Mouse (Mus musculus): ENCODE results near the gene Wasf1.

Gene Wasf1

DNA sequence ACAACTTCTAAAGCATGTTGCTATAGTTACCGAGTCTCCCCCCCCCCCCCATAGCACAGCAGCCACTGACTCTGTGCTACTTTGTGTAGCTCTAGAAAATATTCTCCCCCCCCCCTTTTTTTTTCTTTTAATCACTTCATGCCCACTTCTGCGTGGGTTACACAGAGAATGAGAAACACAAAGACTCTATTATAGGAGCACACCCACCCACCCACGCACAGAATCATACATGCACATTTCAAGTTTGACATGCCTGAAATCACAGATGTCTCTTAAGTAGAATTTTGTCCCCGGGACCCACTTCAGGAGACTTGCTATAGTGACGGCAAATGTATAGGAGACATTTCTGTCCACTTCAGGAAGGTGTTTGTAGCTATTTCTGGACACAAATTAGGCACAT is 88.0 kb downstream of the Wasf1 start:
- CTCF ChIA-PET = no interaction called here

DNA sequence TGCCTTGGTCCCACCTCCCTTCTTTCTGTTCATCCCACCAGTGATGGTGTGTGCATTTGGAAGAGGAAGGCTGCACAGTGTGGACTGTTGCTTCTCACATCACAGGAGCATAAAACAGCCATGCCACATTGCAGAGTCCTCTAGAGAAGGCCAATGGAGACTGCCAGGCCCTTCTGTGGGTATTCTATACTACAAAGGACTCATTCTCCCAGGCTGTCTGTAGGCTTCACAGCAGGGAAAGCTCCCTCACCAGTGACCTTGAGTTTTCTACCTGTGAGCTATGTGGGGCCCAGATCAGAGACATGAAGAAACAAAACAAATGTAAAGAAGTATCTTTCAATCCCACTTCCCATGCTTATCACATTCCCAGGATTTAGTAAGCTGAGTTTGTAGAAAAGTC is 100.5 kb downstream of the Wasf1 start:
- CTCF ChIA-PET = no interaction called here

DNA sequence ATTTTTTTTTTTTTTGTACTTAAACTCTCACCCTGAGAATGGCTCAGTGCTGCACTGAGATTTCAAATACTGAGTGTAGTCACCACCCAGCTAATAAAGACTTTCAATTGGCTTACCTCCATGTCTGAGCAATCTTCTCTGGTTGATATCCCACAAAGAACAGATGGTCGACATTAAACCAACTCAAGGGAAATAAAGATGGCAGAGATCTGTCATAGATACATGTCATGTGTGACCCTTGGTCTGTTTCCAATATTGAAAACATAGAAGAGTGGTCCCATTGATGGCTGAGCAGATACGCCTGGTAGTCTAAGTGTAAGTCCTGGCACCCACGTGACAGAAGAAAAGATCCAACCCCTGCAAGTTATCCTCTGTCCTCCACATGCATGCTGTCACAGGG is 101.3 kb downstream of the Wasf1 start:
- CTCF ChIA-PET = no interaction called here

DNA sequence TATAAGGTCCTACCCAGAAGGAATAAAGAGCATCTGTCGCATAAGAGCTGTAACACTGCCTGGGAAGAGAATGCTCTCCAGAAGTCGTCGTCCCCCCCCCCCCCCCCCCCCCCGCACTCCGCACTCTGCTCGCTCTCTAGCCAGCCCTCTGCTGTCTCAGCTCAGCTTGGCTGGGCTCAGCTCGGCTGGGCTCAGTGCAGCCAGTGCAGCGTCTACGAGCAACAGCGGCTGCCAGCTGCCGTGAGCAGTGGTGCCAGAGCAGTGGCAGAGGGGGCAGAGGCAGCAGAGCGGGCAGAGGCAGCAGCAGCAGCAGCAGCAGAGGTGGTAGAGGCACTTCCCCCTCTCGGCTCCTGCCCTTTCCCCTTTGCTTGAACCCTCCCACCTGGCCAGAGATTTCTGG is 102.1 kb downstream of the Wasf1 start:
- CTCF ChIA-PET = no interaction called here
